Mouse (Mus musculus): ENCODE data around the gene Dusp8. TPM values are rescaled to one million over a fixed set of nuclear protein-coding genes. Genes with fewer than 3 reads are reported as not detected.
"Not testable (repeated sequence)": the region's sequence is repeated elsewhere in the genome, so short reads cannot be mapped to it uniquely, and the experiment has no call there.

Dusp8 gene
- polyA plus RNA-seq (2015; fragmentation: Nextera tagmentation; extraction: Ambion mirVana) = 2.5 and 2.7 TPM in 2 replicates

- ATAC-seq (ENCODE audit: borderline replicate concordance, extremely low read depth, low FRiP score, low TSS enrichment) = peak; percentile 83
- Histone ChIP-seq H3K4me3 (peak within 1 kb of the TSS; percentile 68), H3K36me3 (no peaks in the 10 kb centered on the region), H3K4me1 (peaks cover 18% of the 10 kb centered on the region), H3K27me3 (peaks cover 63% of the 10 kb centered on the region), H3K9me3 (no peaks in the 10 kb centered on the region), H3K9ac (peak within 1 kb of the TSS; percentile 63), H3K27ac (0 out of 2 replicates have a peak within 1 kb of the TSS, but pooled peaks have one; percentile 19), H3K4me2 (peak within 1 kb of the TSS; percentile 98)
- under 1% methylated on average over 49 of the region's 63 CpGs for WGBS
Measured at GRCm38 (mm10) chr7:142095183-142095931, at the start of gene Dusp8. Gene Dusp8 (minus strand): TSS chr7:142095843.

- H3K4me1 ChIP-seq = no peaks in the 10 kb centered on the region
- no peak within 1 kb of the TSS for H3K4me2 ChIP-seq
- H3K9ac ChIP-seq = no peak within 1 kb of the TSS
- H3K9me3 ChIP-seq = no peaks in the 10 kb centered on the region
- no peaks in the 10 kb centered on the region for H3K36me3 ChIP-seq
- H3K27me3 ChIP-seq = no peaks in the 10 kb centered on the region
- WGBS = 72% methylated on average over 1 of the region's 1 CpGs
- H3K4me3 ChIP-seq = no peak within 1 kb of the TSS
- ATAC-seq (ENCODE audit: borderline replicate concordance, extremely low read depth, low FRiP score, low TSS enrichment) = no peak
- no peak within 1 kb of the TSS for H3K27ac ChIP-seq
Measured at GRCm38 (mm10) chr7:142144507-142144906, 48.9 kb upstream of the Dusp8 start, which contains the start of gene Gm45337. Gene Gm45337 (minus strand): TSS chr7:142144607.

GRCm38 (mm10) chr7:142143506-142144010, 47.9 kb upstream of the Dusp8 start:
- WGBS = 14% methylated on average over 1 of the region's 1 CpGs
- not testable (repeated sequence) for ATAC-seq (ENCODE audit: borderline replicate concordance, extremely low read depth, low FRiP score, low TSS enrichment)

GRCm38 (mm10) chr7:142140696-142141095, 45.1 kb upstream of the Dusp8 start:
- H3K9ac ChIP-seq = no peak overlapping the region
- no peak overlapping the region for H3K4me3 ChIP-seq
- H3K9me3 ChIP-seq = no peaks in the 10 kb centered on the region
- WGBS = 35% methylated on average over 1 of the region's 1 CpGs
- no peak overlapping the region for H3K4me2 ChIP-seq
- no peaks in the 10 kb centered on the region for H3K27me3 ChIP-seq
- H3K4me1 ChIP-seq = no peaks in the 10 kb centered on the region
- no peaks in the 10 kb centered on the region for H3K36me3 ChIP-seq
- H3K27ac ChIP-seq = no peak overlapping the region
- ATAC-seq (ENCODE audit: borderline replicate concordance, extremely low read depth, low FRiP score, low TSS enrichment) = no peak

More at GRCm38 (mm10) chr7:142143506-142144010, 47.9 kb upstream of the Dusp8 start:
- not testable (repeated sequence) for H3K9me3 ChIP-seq, H3K9ac ChIP-seq, H3K36me3 ChIP-seq, H3K4me1 ChIP-seq, H3K27ac ChIP-seq, H3K4me2 ChIP-seq, H3K27me3 ChIP-seq, H3K4me3 ChIP-seq

GRCm38 (mm10) chr7:142135934-142136333, 40.3 kb upstream of the Dusp8 start, which contains the start of gene Gm39115:
Gene Gm39115 (minus strand): TSS chr7:142136034.
- H3K4me2 ChIP-seq; H3K4me1 ChIP-seq; H3K4me3 ChIP-seq; H3K36me3 ChIP-seq; H3K9me3 ChIP-seq; H3K27ac ChIP-seq; H3K9ac ChIP-seq; H3K27me3 ChIP-seq; ATAC-seq (ENCODE audit: borderline replicate concordance, extremely low read depth, low FRiP score, low TSS enrichment): not testable (repeated sequence)
- WGBS = 27% methylated on average over 2 of the region's 2 CpGs

- no peak overlapping the region for H3K4me3 ChIP-seq
- no peaks in the 10 kb centered on the region for H3K4me1 ChIP-seq
- no peak for ATAC-seq (ENCODE audit: borderline replicate concordance, extremely low read depth, low FRiP score, low TSS enrichment)
- WGBS = 51% methylated on average over 4 of the region's 4 CpGs
- H3K27ac ChIP-seq = no peak overlapping the region
- H3K36me3 ChIP-seq = no peaks in the 10 kb centered on the region
- no peak overlapping the region for H3K9ac ChIP-seq
- no peak overlapping the region for H3K4me2 ChIP-seq
- H3K9me3 ChIP-seq = no peaks in the 10 kb centered on the region
- H3K27me3 ChIP-seq = no peaks in the 10 kb centered on the region
Measured at GRCm38 (mm10) chr7:142134206-142134995, 38.8 kb upstream of the Dusp8 start.

- Histone ChIP-seq H3K36me3 (no peaks in the 10 kb centered on the region), H3K27me3 (no peaks in the 10 kb centered on the region), H3K4me3 (no peak overlapping the region), H3K4me1 (no peaks in the 10 kb centered on the region), H3K9me3 (no peaks in the 10 kb centered on the region), H3K9ac (no peak overlapping the region), H3K27ac (no peak overlapping the region), H3K4me2 (no peak overlapping the region)
- 55% methylated on average over 4 of the region's 4 CpGs for WGBS
- no peak for ATAC-seq (ENCODE audit: borderline replicate concordance, extremely low read depth, low FRiP score, low TSS enrichment)
Measured at GRCm38 (mm10) chr7:142128843-142129242, 33.2 kb upstream of the Dusp8 start.

GRCm38 (mm10) chr7:142120629-142121028, 25.0 kb upstream of the Dusp8 start, which contains the start of gene Gm45618:
Gene Gm45618 (minus strand): TSS chr7:142120729.
- not testable (repeated sequence) for H3K9ac ChIP-seq; H3K4me3 ChIP-seq; H3K4me1 ChIP-seq; ATAC-seq (ENCODE audit: borderline replicate concordance, extremely low read depth, low FRiP score, low TSS enrichment); H3K9me3 ChIP-seq; H3K4me2 ChIP-seq; H3K27ac ChIP-seq; H3K27me3 ChIP-seq; H3K36me3 ChIP-seq
- 86% methylated on average over 1 of the region's 1 CpGs for WGBS

- H3K9me3 ChIP-seq = no peaks in the 10 kb centered on the region
- H3K4me1 ChIP-seq = no peaks in the 10 kb centered on the region
- H3K9ac ChIP-seq = no peak overlapping the region
- 12% methylated on average over 5 of the region's 5 CpGs for WGBS
- no peaks in the 10 kb centered on the region for H3K36me3 ChIP-seq
- no peak overlapping the region for H3K27ac ChIP-seq
- no peak overlapping the region for H3K4me3 ChIP-seq
- no peaks in the 10 kb centered on the region for H3K27me3 ChIP-seq
- ATAC-seq (ENCODE audit: borderline replicate concordance, extremely low read depth, low FRiP score, low TSS enrichment) = no peak
- no peak overlapping the region for H3K4me2 ChIP-seq
Measured at GRCm38 (mm10) chr7:142119632-142120031, 24.0 kb upstream of the Dusp8 start.

GRCm38 (mm10) chr7:142104747-142105146, 9.1 kb upstream of the Dusp8 start:
- Histone ChIP-seq H3K9ac (no peak overlapping the region), H3K36me3 (no peaks in the 10 kb centered on the region), H3K27ac (no peak overlapping the region), H3K4me3 (no peak overlapping the region), H3K9me3 (no peaks in the 10 kb centered on the region), H3K4me1 (no peaks in the 10 kb centered on the region), H3K27me3 (no peaks in the 10 kb centered on the region), H3K4me2 (no peak overlapping the region)
- WGBS = 46% methylated on average over 5 of the region's 5 CpGs
- no peak for ATAC-seq (ENCODE audit: borderline replicate concordance, extremely low read depth, low FRiP score, low TSS enrichment)

GRCm38 (mm10) chr7:142097776-142098175, 2.1 kb upstream of the Dusp8 start:
- Histone ChIP-seq H3K36me3 (no peaks in the 10 kb centered on the region), H3K27ac (no peak overlapping the region), H3K27me3 (peaks cover 54% of the 10 kb centered on the region), H3K4me3 (no peak overlapping the region), H3K4me1 (peaks cover 18% of the 10 kb centered on the region), H3K4me2 (no peak overlapping the region), H3K9me3 (no peaks in the 10 kb centered on the region), H3K9ac (no peak overlapping the region)
- no peak; the same call in 1 of the 2 replicates for ATAC-seq (ENCODE audit: borderline replicate concordance, extremely low read depth, low FRiP score, low TSS enrichment)
- WGBS = 10% methylated on average over 9 of the region's 9 CpGs

GRCm38 (mm10) chr7:142096701-142097100, 1.1 kb upstream of the Dusp8 start:
- 57% methylated on average over 4 of the region's 4 CpGs for WGBS
- Histone ChIP-seq H3K27me3 (peaks cover 63% of the 10 kb centered on the region), H3K36me3 (no peaks in the 10 kb centered on the region), H3K4me3 (no peak overlapping the region), H3K9me3 (no peaks in the 10 kb centered on the region), H3K9ac (no peak overlapping the region), H3K4me1 (peaks cover 18% of the 10 kb centered on the region), H3K27ac (no peak overlapping the region), H3K4me2 (no peak overlapping the region)
- ATAC-seq (ENCODE audit: borderline replicate concordance, extremely low read depth, low FRiP score, low TSS enrichment) = no peak
